Mouse (Mus musculus): ENCODE measurements around the gene Asic2. TPM values are rescaled to one million over a fixed set of nuclear protein-coding genes. Genes with fewer than 3 reads are reported as not detected.
A peak's percentile ranks its signal among the peaks of the same experiment; 100 is the strongest.

Asic2 gene
- total RNA-seq (2014; rRNA removed), result 55.2 and 57.3 TPM in 2 replicates
- 18.3 and 19.2 TPM in 2 replicates for polyA plus RNA-seq (2015; fragmentation: Nextera tagmentation; extraction: Ambion mirVana)

DNA sequence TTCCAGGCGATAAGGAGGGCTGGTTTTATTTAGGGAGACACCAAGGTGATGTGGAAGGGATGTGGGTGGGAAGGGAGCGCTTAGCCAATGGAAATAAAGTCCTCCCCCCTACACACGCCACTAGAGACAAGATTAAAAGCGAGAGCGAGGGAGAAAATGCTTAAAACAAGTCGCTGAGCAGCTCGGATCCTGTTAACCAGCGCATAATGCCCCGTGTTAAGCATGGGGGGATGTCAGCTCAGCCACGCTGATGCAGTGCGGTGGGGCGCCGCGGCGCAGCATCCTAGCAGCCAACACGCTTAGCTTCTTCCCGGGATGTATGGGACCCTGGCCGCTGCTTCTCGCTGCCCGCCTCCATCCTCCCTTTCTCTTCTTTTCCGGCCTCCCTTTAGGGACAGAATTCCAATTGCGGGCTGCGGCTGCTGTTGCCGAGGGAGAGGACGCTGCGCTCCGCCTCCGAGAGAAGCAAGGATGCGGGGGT, at the start of gene Asic2:
Gene Asic2, minus strand, starts transcription at position 57 of the 481 bp plus-strand sequence.
- under 1% methylated on average over 29 of the region's 29 CpGs for WGBS
- peak; percentile 69 for DNase-seq (ENCODE audit: low spot score)
- peak within 1 kb of the TSS; percentile 65 for H3K4me2 ChIP-seq (ENCODE audit: low read depth, low read length)
- H3K27ac ChIP-seq, result peak within 1 kb of the TSS; percentile 46; the same call in 1 of the 2 replicates
- no peaks in the 10 kb centered on the region for H3K27me3 ChIP-seq (ENCODE audit: insufficient read depth, low read length)
- no peaks in the 10 kb centered on the region for H3K36me3 ChIP-seq (ENCODE audit: insufficient read depth, low read length)
- H3K4me1 ChIP-seq (ENCODE audit: insufficient read depth, low read length), result peaks cover 22% of the 10 kb centered on the region
- H3K9me3 ChIP-seq (ENCODE audit: low read length), result no peaks in the 10 kb centered on the region
- TF ChIP-seq CTCF (IDR thresholded peaks at IDR 0.05; ENCODE audit: low read depth), result 0 out of 2 replicates have a peak, but pooled peaks have one; percentile 10
- H3K9ac ChIP-seq (replicated peaks; ENCODE audit: low read length), result peak within 1 kb of the TSS; percentile 63
- H3K4me3 ChIP-seq (ENCODE audit: low read length), result peak within 1 kb of the TSS; percentile 48
- ATAC-seq, result peak; percentile 22; the same call in 1 of the 2 replicates

DNA sequence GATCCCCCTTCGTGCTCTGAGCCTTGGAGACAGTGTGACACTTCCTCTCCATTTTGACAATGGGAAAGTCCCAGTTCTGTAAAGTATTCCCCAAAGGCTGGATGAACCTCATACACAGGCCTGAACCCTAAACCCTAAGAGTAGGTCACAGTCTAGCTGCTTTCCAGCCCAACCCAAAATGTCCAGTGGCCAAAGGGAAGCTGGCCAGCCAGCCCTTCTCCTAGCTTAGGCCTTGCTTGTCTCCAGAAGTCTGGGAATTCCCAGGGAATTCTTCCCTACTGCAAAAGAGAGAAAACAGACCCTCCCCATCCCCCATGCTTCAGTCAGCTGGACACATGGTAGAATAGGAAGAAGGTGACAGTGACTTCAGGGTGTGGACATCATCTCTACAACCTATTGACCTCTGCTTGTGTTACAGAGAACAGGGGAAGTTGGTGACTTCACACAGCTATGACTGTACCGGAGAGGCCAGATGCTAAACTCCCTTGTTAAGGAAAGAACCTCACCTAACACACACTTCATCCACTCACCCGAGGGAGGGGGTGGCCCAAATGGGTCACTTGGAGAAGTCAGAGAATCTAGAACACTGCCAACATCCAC, 48.0 kb upstream of the Asic2 start:
- Histone ChIP-seq H3K4me3 (ENCODE audit: low read length) (no peak overlapping the region), H3K27ac (no peak overlapping the region), H3K4me1 (ENCODE audit: insufficient read depth, low read length) (no peaks in the 10 kb centered on the region), H3K4me2 (ENCODE audit: low read depth, low read length) (no peak overlapping the region), H3K27me3 (ENCODE audit: insufficient read depth, low read length) (no peaks in the 10 kb centered on the region), H3K9me3 (ENCODE audit: low read length) (no peaks in the 10 kb centered on the region), H3K9ac (replicated peaks; ENCODE audit: low read length) (no peak overlapping the region), H3K36me3 (ENCODE audit: insufficient read depth, low read length) (no peaks in the 10 kb centered on the region)
- TF ChIP-seq CTCF (IDR thresholded peaks at IDR 0.05; ENCODE audit: low read depth), result no peak
- DNase-seq (ENCODE audit: low spot score) (no peak), ATAC-seq (no peak)
- WGBS, result 75% methylated on average over 3 of the region's 3 CpGs

DNA sequence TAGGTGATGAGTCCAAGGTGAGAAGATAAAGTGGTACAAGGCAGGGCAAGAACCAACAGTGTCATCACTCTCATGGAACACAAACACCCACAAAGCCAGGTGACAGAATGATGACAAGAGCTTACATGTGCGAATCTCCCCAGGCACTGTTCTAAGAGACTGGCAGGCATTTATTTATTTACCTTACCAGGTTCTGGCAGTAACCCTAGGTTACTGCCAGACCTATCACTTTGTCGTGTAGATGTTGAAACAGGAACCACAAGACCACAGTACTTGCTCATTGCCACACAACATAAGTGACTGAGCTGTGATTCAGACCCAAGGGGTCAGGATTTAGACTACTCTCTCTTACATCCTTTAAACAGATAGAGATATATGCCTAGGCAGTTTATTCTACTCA, 46.8 kb upstream of the Asic2 start:
- H3K27ac ChIP-seq, result no peak overlapping the region
- no peak overlapping the region for H3K9ac ChIP-seq (replicated peaks; ENCODE audit: low read length)
- 75% methylated on average over 2 of the region's 2 CpGs for WGBS
- TF ChIP-seq CTCF (IDR thresholded peaks at IDR 0.05; ENCODE audit: low read depth), result no peak
- H3K4me1 ChIP-seq (ENCODE audit: insufficient read depth, low read length), result no peaks in the 10 kb centered on the region
- ATAC-seq, result no peak
- H3K27me3 ChIP-seq (ENCODE audit: insufficient read depth, low read length), result no peaks in the 10 kb centered on the region
- H3K4me2 ChIP-seq (ENCODE audit: low read depth, low read length), result no peak overlapping the region
- no peak for DNase-seq (ENCODE audit: low spot score)
- H3K36me3 ChIP-seq (ENCODE audit: insufficient read depth, low read length), result no peaks in the 10 kb centered on the region
- H3K4me3 ChIP-seq (ENCODE audit: low read length), result no peak overlapping the region
- H3K9me3 ChIP-seq (ENCODE audit: low read length), result no peaks in the 10 kb centered on the region

DNA sequence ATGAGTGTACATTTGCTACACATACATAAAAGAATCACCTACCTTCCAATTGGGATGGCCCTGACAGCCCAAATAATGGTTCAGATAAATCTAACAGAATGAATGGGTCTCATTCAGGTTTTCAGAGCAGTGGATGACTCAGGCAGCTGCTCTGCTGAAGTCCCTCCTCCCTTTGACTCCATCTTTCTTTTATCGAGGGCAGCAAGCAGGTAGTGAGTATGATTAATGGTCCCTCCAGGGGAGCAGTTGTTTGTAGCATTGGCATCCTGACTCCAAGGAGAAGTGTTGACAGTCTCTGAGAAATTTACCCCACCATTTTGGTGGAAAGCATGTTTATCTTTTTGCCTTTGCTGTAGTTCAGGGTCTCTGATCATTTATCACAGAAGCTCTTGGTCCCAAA, 45.5 kb upstream of the Asic2 start:
- ATAC-seq (no peak), DNase-seq (ENCODE audit: low spot score) (no peak)
- Histone ChIP-seq H3K9ac (replicated peaks; ENCODE audit: low read length) (no peak overlapping the region), H3K27me3 (ENCODE audit: insufficient read depth, low read length) (no peaks in the 10 kb centered on the region), H3K4me2 (ENCODE audit: low read depth, low read length) (no peak overlapping the region), H3K27ac (no peak overlapping the region), H3K4me3 (ENCODE audit: low read length) (no peak overlapping the region), H3K4me1 (ENCODE audit: insufficient read depth, low read length) (no peaks in the 10 kb centered on the region), H3K36me3 (ENCODE audit: insufficient read depth, low read length) (no peaks in the 10 kb centered on the region), H3K9me3 (ENCODE audit: low read length) (no peaks in the 10 kb centered on the region)
- no peak for TF ChIP-seq CTCF (IDR thresholded peaks at IDR 0.05; ENCODE audit: low read depth)
- WGBS, result 28% methylated on average over 1 of the region's 1 CpGs

DNA sequence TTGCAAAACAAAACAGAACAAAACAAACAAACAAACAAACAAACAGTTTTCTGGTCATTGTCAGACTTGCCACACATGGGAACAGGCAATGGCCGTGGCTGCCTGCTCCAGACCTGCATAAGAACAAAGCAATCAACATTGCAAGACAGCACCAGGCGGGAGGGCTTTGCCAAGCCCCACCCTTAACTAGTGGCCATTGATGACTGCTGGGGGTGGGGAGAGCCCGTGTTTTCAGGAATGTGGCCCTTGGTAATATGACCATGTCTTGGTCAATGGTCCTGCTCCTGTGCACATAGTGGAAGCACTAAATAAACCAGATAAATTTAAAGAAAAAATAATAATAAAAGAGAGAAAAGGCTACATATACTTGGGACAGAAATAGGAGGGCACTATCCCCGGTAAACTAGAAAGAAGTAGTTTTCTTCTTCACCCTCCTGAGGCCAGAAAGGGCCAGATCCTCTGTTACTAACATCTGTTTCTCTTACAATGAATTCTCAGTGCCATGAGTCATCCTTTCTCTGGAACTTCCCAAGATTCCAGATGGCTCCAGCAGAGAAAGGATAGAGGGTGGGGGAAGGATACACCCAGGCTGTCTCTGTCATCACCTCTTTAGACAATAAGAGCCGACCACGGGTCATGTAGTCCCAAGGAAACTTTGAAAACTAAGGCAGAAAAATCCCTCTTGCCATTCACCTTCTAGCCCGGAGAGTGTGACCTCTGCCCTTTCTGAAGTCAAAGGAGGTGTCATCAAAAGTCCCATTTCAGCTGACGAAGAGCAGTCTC, 43.3 kb upstream of the Asic2 start:
- H3K4me1 ChIP-seq (ENCODE audit: insufficient read depth, low read length), result no peaks in the 10 kb centered on the region
- H3K4me3 ChIP-seq (ENCODE audit: low read length), result no peak overlapping the region
- H3K27me3 ChIP-seq (ENCODE audit: insufficient read depth, low read length), result no peaks in the 10 kb centered on the region
- H3K9ac ChIP-seq (replicated peaks; ENCODE audit: low read length), result no peak overlapping the region
- WGBS, result 50% methylated on average over 8 of the region's 8 CpGs
- TF ChIP-seq CTCF (IDR thresholded peaks at IDR 0.05; ENCODE audit: low read depth), result no peak
- no peaks in the 10 kb centered on the region for H3K36me3 ChIP-seq (ENCODE audit: insufficient read depth, low read length)
- no peak for ATAC-seq
- H3K9me3 ChIP-seq (ENCODE audit: low read length), result no peaks in the 10 kb centered on the region
- DNase-seq (ENCODE audit: low spot score), result no peak
- H3K4me2 ChIP-seq (ENCODE audit: low read depth, low read length), result no peak overlapping the region
- no peak overlapping the region for H3K27ac ChIP-seq

DNA sequence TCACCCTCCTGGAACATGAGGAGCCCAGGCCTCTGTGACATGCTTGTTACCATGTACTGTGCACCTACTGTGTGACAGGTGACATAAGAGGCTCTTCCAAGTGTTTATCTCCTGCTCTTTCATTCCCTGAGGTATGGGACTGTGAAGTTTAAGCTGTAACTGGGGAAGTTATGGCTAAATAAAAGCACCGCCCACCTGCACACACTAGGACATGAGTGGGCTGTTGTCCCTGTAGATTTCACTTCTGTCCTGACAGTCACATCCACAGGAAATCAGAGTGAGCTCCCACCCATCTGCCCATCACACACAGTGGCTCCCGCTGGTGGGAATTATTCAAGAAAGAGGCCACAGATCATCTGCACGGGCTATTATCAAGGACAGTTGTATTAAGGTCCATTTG, 41.9 kb upstream of the Asic2 start:
- Histone ChIP-seq H3K4me3 (ENCODE audit: low read length) (no peak overlapping the region), H3K4me1 (ENCODE audit: insufficient read depth, low read length) (no peaks in the 10 kb centered on the region), H3K27me3 (ENCODE audit: insufficient read depth, low read length) (no peaks in the 10 kb centered on the region), H3K36me3 (ENCODE audit: insufficient read depth, low read length) (no peaks in the 10 kb centered on the region), H3K9ac (replicated peaks; ENCODE audit: low read length) (no peak overlapping the region), H3K27ac (no peak overlapping the region), H3K4me2 (ENCODE audit: low read depth, low read length) (no peak overlapping the region), H3K9me3 (ENCODE audit: low read length) (no peaks in the 10 kb centered on the region)
- DNase-seq (ENCODE audit: low spot score) (no peak), ATAC-seq (no peak)
- 92% methylated on average over 3 of the region's 3 CpGs for WGBS
- no peak for TF ChIP-seq CTCF (IDR thresholded peaks at IDR 0.05; ENCODE audit: low read depth)

Data from hindbrain, postnatal 0 days (tissue).